Mouse (Mus musculus) thymus, adult 2 months (tissue): ENCODE data around the gene Catsper3. TPM values are rescaled to one million over a fixed set of nuclear protein-coding genes. Genes with fewer than 3 reads are reported as not detected.

Experiments
- DNase-seq: peaks from one replicate; pipeline ENCODE4 v3.0.0; 2021
- H3K27ac ChIP-seq: fragments of 200-500 bp; 2 replicates; pipeline ENCODE4 v1.5.1; 2012; ENCODE audit warnings: low read length, control low read depth; ENCODE audit not compliant: control insufficient read depth, insufficient read depth
- H3K27me3 ChIP-seq: fragments of 200-500 bp; 2 replicates; pipeline ENCODE4 v1.6.1; 2012; ENCODE audit warnings: mild to moderate bottlenecking, low read length, moderate library complexity, mixed read lengths; ENCODE audit not compliant: control insufficient read depth, insufficient read depth
- H3K36me3 ChIP-seq: fragments of 200-500 bp; 2 replicates; pipeline ENCODE4 v1.6.1; 2012; ENCODE audit warnings: mild to moderate bottlenecking, low read length, moderate library complexity; ENCODE audit not compliant: control insufficient read depth, insufficient read depth
- H3K4me1 ChIP-seq: fragments of 200-500 bp; replicated peaks from 2 replicates; pipeline ENCODE4 v1.6.1; 2012; ENCODE audit warnings: low read length; ENCODE audit not compliant: control insufficient read depth, insufficient read depth
- H3K4me3 ChIP-seq: fragments of 200-500 bp; 2 replicates; pipeline ENCODE4 v1.5.1; 2012; ENCODE audit warnings: mild to moderate bottlenecking, low read length, control low read depth, moderate library complexity; ENCODE audit not compliant: control insufficient read depth, insufficient read depth
- CTCF ChIP-seq: fragments of 200-500 bp; IDR thresholded peaks from 2 replicates; pipeline ENCODE4 v1.5.1; 2012; ENCODE audit warnings: mild to moderate bottlenecking, control low read depth, low read length, moderate library complexity, borderline replicate concordance; ENCODE audit not compliant: control insufficient read depth, poor library complexity, insufficient read depth; ENCODE audit errors: extremely low read depth
- POLR2A ChIP-seq: fragments of 200-500 bp; IDR thresholded peaks from 2 replicates; pipeline ENCODE4 v1.6.1; 2012; ENCODE audit warnings: mild to moderate bottlenecking, low read length, control low read depth, moderate library complexity; ENCODE audit not compliant: control insufficient read depth, poor library complexity, insufficient read depth; ENCODE audit errors: extremely low read depth
- WGBS: fragments of 180-500 bp; shearing (Covaris S2); methylation state at CpG from one replicate; pipeline ENCODE4 v1.1.7; 2018; 5-methylcytosine and 5-hydroxymethylcytosine counted together
- polyA plus RNA-seq: library from polyadenylated mRNA; depleted of rRNA; stranded (reverse); fragments of >200 nt; gene quantifications from 2 replicates; pipeline ENCODE4 v1.2.3, GENCODE M21; 2012

The Catsper3 gene
- polyA plus RNA-seq, 1 experiment: not detected

DNA sequence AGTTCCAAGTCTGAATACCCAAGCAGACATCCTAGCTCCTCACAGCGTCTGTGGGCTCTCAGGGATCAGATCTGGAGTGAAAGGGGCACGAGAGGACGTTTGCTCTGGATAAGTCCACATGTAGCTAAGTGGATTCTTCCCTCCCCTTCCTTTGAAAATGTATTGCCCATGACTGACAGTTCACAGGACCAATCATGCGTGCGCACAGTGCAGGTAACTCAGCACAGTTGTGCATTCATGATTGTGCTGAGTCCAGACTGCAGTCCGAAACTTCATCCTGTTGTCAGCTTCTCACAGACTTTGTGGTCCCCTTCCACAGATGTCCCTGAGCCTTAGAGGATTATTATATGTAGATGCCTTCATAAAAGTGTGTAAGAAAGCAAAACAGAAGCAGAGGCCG lies 10.0 kb upstream of the Catsper3 start:
- Histone ChIP-seq H3K4me1 (no peaks in the 10 kb centered on the region), H3K36me3 (no peaks in the 10 kb centered on the region), H3K4me3 (no peak overlapping the region), H3K27ac (no peak overlapping the region), H3K27me3 (no peaks in the 10 kb centered on the region)
- TF ChIP-seq CTCF: no peak
- no peak for TF ChIP-seq POLR2A
- DNase-seq: no peak
- WGBS: 94% methylated on average over 7 of the region's 7 CpGs

- H3K4me1 ChIP-seq: no peaks in the 10 kb centered on the region
- no peaks in the 10 kb centered on the region for H3K27me3 ChIP-seq
- TF ChIP-seq POLR2A (peak; percentile 16; the same call in 1 of the 2 replicates), CTCF (no peak)
- 90% methylated on average over 11 of the region's 11 CpGs for WGBS
- H3K27ac ChIP-seq: no peak overlapping the region
- H3K36me3 ChIP-seq: no peaks in the 10 kb centered on the region
- no peak overlapping the region for H3K4me3 ChIP-seq
- DNase-seq: no peak
These were observed 9.3 kb upstream of the Catsper3 start for GRCm38 (mm10) chr13:55775056-55775455.

DNA sequence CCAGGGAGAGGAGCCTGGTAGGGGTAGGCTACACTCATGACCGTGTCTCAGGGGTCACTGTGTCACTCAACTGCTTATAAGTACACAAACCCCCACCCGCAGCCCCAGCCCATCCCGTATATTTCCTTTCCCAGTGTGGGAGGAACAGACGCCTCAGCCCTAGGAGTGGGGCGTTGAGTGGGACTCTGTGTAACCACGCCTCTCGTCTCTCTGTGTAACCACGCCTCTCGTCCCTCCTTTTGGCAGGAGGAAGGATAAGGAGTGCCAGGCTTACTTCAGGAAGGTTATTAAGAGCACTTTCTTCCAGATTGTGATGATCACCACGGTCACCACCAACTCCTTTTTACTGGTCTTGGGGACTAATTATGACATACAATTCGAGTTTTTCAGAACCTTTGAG lies 1.8 kb downstream of the Catsper3 start:
- 79% methylated on average over 11 of the region's 11 CpGs for WGBS
- Histone ChIP-seq H3K4me3 (no peak overlapping the region), H3K27ac (no peak overlapping the region), H3K36me3 (no peaks in the 10 kb centered on the region), H3K27me3 (no peaks in the 10 kb centered on the region), H3K4me1 (no peaks in the 10 kb centered on the region)
- no peak for DNase-seq
- TF ChIP-seq POLR2A: no peak
- no peak for TF ChIP-seq CTCF

- no peaks in the 10 kb centered on the region for H3K4me1 ChIP-seq
- DNase-seq: no peak
- H3K27ac ChIP-seq: no peak overlapping the region
- H3K27me3 ChIP-seq: no peaks in the 10 kb centered on the region
- no peak overlapping the region for H3K4me3 ChIP-seq
- TF ChIP-seq POLR2A: no peak
- no peak for TF ChIP-seq CTCF
- H3K36me3 ChIP-seq: no peaks in the 10 kb centered on the region
- 91% methylated on average over 2 of the region's 2 CpGs for WGBS
These were observed 16.9 kb downstream of the Catsper3 start for GRCm38 (mm10) chr13:55801246-55801645.

DNA sequence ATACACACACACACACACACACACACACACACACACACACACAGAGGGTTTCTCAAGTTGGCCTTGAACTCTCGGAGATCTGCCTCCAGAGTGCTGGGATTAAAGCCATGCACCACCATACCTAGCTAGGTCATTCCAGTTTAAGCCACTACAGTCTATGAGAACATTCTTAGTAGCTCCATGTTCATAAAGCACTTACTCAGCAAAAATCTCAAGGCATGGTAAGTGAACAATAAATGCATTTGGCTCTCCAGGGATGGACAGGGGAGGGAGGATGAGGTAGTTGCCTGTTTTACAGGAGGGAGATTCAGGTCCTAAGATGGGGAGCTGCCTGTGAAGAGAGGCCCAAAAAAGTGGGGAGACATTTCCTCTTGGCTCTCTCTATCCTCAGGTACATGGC lies 19.6 kb downstream of the Catsper3 start:
- DNase-seq: no peak
- TF ChIP-seq CTCF (no peak), POLR2A (no peak)
- 88% methylated on average over 1 of the region's 1 CpGs for WGBS
- no peaks in the 10 kb centered on the region for H3K36me3 ChIP-seq
- H3K4me1 ChIP-seq: no peaks in the 10 kb centered on the region
- no peaks in the 10 kb centered on the region for H3K27me3 ChIP-seq
- H3K27ac ChIP-seq: no peak overlapping the region
- H3K4me3 ChIP-seq: no peak overlapping the region

DNA sequence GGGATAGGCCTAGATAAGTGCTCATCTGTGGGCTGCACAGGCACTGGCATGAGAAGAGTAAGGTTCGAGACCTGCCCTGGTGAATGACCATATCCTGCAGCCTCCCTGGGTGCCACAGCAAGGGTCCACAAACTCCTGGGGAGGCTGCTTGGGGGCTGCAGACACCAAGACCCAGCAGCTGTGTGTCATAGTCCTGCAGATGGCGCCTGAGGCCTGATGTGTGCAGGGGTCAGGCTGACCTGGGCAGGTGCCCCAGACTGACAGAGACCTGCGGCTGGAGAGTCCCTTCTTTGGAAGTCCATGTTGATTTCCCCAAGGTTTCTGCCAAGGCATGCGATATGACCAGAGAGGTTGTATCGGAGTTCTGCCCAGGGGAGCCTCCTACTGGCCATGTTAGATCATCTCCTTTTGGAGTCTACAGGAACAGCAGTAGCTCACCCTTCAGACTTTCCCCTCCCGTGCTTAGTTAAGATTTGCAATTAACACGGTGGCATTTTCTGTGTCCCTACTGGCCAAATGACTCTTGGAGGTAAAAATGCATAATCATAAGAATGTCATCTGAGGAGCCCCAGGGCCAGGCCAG lies 24.8 kb downstream of the Catsper3 start:
- Histone ChIP-seq H3K27ac (no peak overlapping the region), H3K4me1 (no peaks in the 10 kb centered on the region), H3K27me3 (no peaks in the 10 kb centered on the region), H3K36me3 (no peaks in the 10 kb centered on the region), H3K4me3 (no peak overlapping the region)
- WGBS: 83% methylated on average over 7 of the region's 7 CpGs
- TF ChIP-seq CTCF (no peak), POLR2A (no peak)
- no peak for DNase-seq

GRCm38 (mm10) chr13:55809707-55810106 lies 25.3 kb downstream of the Catsper3 start:
- 94% methylated on average over 10 of the region's 10 CpGs for WGBS
- H3K36me3 ChIP-seq: no peaks in the 10 kb centered on the region
- DNase-seq: no peak

More at GRCm38 (mm10) chr13:55809707-55810106, 25.3 kb downstream of the Catsper3 start:
- no peaks in the 10 kb centered on the region for H3K27me3 ChIP-seq
- H3K4me1 ChIP-seq: no peaks in the 10 kb centered on the region
- no peak for TF ChIP-seq POLR2A
- TF ChIP-seq CTCF: no peak
- H3K4me3 ChIP-seq: no peak overlapping the region
- no peak overlapping the region for H3K27ac ChIP-seq
